Mouse (Mus musculus): Measurements from ENCODE around the gene Cdh13. TPM values are rescaled to one million over a fixed set of nuclear protein-coding genes. Genes with fewer than 3 reads are reported as not detected.
"Not testable (repeated sequence)": the region's sequence is repeated elsewhere in the genome, so short reads cannot be mapped to it uniquely, and the experiment has no call there.

Gene Cdh13
- total RNA-seq, 2 experiments from 2014 or later: 182 to 194 TPM

- intact Hi-C loops (cut with DNase I): no loop called here
- no peak for DNase-seq
Observed at GRCm38 (mm10) chr8:119272891-119273290, 989.4 kb downstream of the Cdh13 start.

GRCm38 (mm10) chr8:119275442-119275841 is 991.9 kb downstream of the Cdh13 start:
- no peak for DNase-seq
- intact Hi-C loops (cut with DNase I): no loop called here

GRCm38 (mm10) chr8:119277047-119277451 is 993.5 kb downstream of the Cdh13 start:
- intact Hi-C loops (cut with DNase I): no loop called here
- DNase-seq: peak; percentile 42 to 48

- peak; percentile 11 to 18 for DNase-seq
- intact Hi-C loops (cut with DNase I): no loop called here
Observed at GRCm38 (mm10) chr8:119281761-119282160, 998.2 kb downstream of the Cdh13 start.

- peak in 1 of 2 experiments; percentile 14 for DNase-seq
- intact Hi-C loops (cut with DNase I): no loop called here
Observed at GRCm38 (mm10) chr8:119284516-119284915, 1001.0 kb downstream of the Cdh13 start.

- intact Hi-C loops (cut with DNase I): no loop called here
- DNase-seq: peak; percentile 31 to 58
Observed at GRCm38 (mm10) chr8:119284920-119285319, 1001.4 kb downstream of the Cdh13 start.

- no peak for DNase-seq
- intact Hi-C loops (cut with DNase I): loop anchor here (5.0 kb wide), 1 partner anchor 233 kb away; no protein-coding TSS in a partner anchor
Observed at GRCm38 (mm10) chr8:119295477-119295876, 1011.9 kb downstream of the Cdh13 start.

GRCm38 (mm10) chr8:119297752-119298151 is 1014.2 kb downstream of the Cdh13 start:
- DNase-seq: peak; percentile 34 to 58
- intact Hi-C loops (cut with DNase I): loop anchor here (2.0 to 5.0 kb wide), 2 partner anchors 73 to 235 kb away; no protein-coding TSS in a partner anchor

GRCm38 (mm10) chr8:119300335-119300734 is 1016.8 kb downstream of the Cdh13 start:
- DNase-seq: no peak
- intact Hi-C loops (cut with DNase I): no loop called here

- DNase-seq: peak; percentile 11 to 20
- intact Hi-C loops (cut with DNase I): no loop called here
Observed at GRCm38 (mm10) chr8:119304196-119304595, 1020.7 kb downstream of the Cdh13 start.

GRCm38 (mm10) chr8:119311412-119311811 is 1027.9 kb downstream of the Cdh13 start:
- DNase-seq: peak in 1 of 2 experiments; percentile 43
- intact Hi-C loops (cut with DNase I): loop anchor here (5.0 kb wide), 1 partner anchor 71 kb away; no protein-coding TSS in a partner anchor

GRCm38 (mm10) chr8:119323215-119323614 is 1039.7 kb downstream of the Cdh13 start:
- intact Hi-C loops (cut with DNase I): no loop called here
- no peak for DNase-seq

- DNase-seq: no peak
- intact Hi-C loops (cut with DNase I): no loop called here
Observed at GRCm38 (mm10) chr8:119339546-119339945, 1056.0 kb downstream of the Cdh13 start.

- intact Hi-C loops (cut with DNase I): no loop called here
Observed at GRCm38 (mm10) chr8:119343606-119344005, 1060.1 kb downstream of the Cdh13 start.

GRCm38 (mm10) chr8:119344190-119344856 is 1060.8 kb downstream of the Cdh13 start, which contains the start of gene Hsbp1:
TSS of gene Hsbp1 (plus strand) at chr8:119344488.
- peak; percentile 93 to 99 for DNase-seq
- intact Hi-C loops (cut with DNase I): no loop called here

More at GRCm38 (mm10) chr8:119343606-119344005, 1060.1 kb downstream of the Cdh13 start:
- no peak for DNase-seq

GRCm38 (mm10) chr8:119345029-119345682 is 1061.6 kb downstream of the Cdh13 start:
- DNase-seq: no peak
- intact Hi-C loops (cut with DNase I): no loop called here

- DNase-seq: no peak
- intact Hi-C loops (cut with DNase I): no loop called here
Observed at GRCm38 (mm10) chr8:119345683-119346075, 1062.1 kb downstream of the Cdh13 start.

GRCm38 (mm10) chr8:119351647-119352046 is 1068.1 kb downstream of the Cdh13 start:
- intact Hi-C loops (cut with DNase I): no loop called here
- no peak for DNase-seq

GRCm38 (mm10) chr8:119352977-119353658 is 1069.6 kb downstream of the Cdh13 start:
- intact Hi-C loops (cut with DNase I): no loop called here

GRCm38 (mm10) chr8:119353659-119354023 is 1070.1 kb downstream of the Cdh13 start:
- no peak for DNase-seq
- intact Hi-C loops (cut with DNase I): no loop called here

More at GRCm38 (mm10) chr8:119352977-119353658, 1069.6 kb downstream of the Cdh13 start:
- no peak for DNase-seq

- DNase-seq; intact Hi-C loops (cut with DNase I): not testable (repeated sequence)
Observed at GRCm38 (mm10) chr8:119356631-119357030, 1073.1 kb downstream of the Cdh13 start.
